Comparison of ENCODE assay signal across 1 mouse cellular context in genomic region chr12:98800334-98800733, GRCm38 (mm10).
TF ChIP-seq lines count a peak whose summit lies in the region.

No protein-coding gene starts in this region.

TF ChIP-seq in CH12.LX, 34 proteins besides CTCF, POLR2A, EP300 and RAD21 (continued from another document):
- no peak for TF ChIP-seq ZMIZ1 (IDR thresholded peaks at IDR 0.05; ENCODE audit: low read depth, low read length)
TF ChIP-seq in CH12.LX: peak in this region for 6.
